Mouse (Mus musculus): ENCODE results near the gene 1700024B05Rik.
"Not testable (repeated sequence)": the region's sequence is repeated elsewhere in the genome, so short reads cannot be mapped to it uniquely, and the experiment has no call there.

1700024B05Rik gene

DNA sequence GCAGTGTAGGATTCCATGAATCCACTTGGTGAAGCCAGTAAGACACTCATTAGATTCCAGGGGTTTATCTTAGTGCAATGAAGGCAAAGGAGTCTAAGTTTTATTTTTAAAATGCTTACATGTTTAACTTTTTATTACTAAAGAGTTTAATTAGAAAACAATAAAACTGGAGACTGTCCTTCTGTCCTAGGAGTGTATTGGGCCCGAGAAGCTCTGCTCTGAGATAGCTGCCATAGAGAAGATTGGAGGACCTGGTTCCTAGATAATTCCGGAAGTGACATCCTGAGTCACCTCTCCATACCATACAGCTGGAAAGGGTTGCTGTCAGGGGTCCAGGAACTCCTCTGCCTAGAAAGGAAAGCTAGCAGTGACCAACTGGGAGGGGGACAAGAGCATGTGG lies at the start of gene 1700024B05Rik:
Gene 1700024B05Rik, plus strand, starts transcription at position 301 of the 400 bp plus-strand sequence.
- DNase-seq (ENCODE audit: low read depth, low spot score), result not testable (repeated sequence)

DNA sequence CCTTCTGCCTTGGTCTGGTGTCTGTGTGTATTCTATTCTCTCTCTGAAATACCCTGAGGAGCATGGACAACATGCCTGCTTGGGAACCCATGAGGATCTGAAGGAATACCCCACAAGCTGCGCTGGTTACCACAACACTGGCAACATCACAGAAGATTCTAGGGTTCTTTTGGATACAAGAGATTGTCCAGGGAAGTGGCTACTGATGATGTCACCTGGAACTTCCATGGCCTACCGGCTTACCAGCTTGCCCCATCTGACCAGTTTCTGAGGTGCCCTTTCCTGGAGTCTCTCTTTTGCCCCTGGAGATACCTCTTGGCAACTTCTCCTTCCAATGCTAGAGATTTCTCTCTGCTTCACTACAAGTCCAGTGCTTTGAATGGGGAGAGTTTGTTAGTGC lies 36.6 kb upstream of the 1700024B05Rik start, which contains the start of gene Gm7980:
Gene Gm7980, minus strand, starts transcription at position 101 of the 400 bp plus-strand sequence.
- DNase-seq (ENCODE audit: low read depth, low spot score), result not testable (repeated sequence)

DNA sequence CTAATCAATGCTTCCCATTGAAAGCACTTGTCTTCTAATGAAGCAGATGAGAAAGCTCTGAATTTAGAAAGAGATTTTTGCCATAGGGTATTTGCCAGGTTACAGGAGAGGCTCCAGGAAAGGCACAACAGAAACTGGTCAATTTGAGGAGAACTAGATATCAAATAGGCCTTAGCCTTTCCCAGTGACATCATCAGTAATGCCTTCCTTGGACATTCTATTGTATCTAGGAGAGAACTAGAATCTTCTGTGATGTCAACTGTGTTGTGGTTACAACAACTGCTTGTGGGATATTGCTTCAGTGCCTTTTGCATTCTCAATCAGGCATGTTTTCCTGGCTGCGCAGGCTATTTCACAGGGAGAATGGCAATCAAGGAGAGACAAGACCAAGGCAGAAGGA lies 19.1 kb upstream of the 1700024B05Rik start, which contains the start of gene 1700049E17Rik1:
Gene 1700049E17Rik1, plus strand, starts transcription at position 301 of the 400 bp plus-strand sequence.
- DNase-seq (ENCODE audit: low read depth, low spot score), result not testable (repeated sequence)

- not testable (repeated sequence) for DNase-seq (ENCODE audit: low read depth, low spot score)
Observed at GRCm38 (mm10) chr14:41964095-41964494, 20.3 kb downstream of the 1700024B05Rik start.

GRCm38 (mm10) chr14:41967827-41968226 lies 24.0 kb downstream of the 1700024B05Rik start, which contains the start of gene Gm6401:
Gene Gm6401, minus strand, starts transcription at chr14:41967927.
- not testable (repeated sequence) for DNase-seq (ENCODE audit: low read depth, low spot score)

DNA sequence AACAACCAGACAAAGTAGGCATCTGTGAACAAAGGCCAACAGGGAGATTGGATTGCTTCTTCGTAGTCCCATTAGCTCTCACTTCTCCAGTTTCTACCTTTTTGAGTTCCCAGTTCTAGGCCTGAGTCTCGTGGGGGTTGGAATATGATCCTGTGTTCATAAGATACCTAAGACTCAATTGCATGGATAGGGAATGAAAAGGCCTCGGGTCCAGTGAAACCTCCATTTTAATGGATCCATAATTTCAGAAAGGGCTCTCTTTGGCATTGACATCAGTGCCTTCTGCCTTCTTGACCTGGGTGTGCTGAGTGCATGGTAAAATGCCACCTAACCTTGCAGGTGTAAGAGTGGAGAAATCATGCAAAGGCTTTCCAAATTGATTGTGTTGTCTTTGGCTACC lies 24.8 kb downstream of the 1700024B05Rik start:
- not testable (repeated sequence) for DNase-seq (ENCODE audit: low read depth, low spot score)

GRCm38 (mm10) chr14:41983225-41983624 lies 39.4 kb downstream of the 1700024B05Rik start, which contains the start of gene Gm3543:
Gene Gm3543, minus strand, starts transcription at chr14:41983325.
- DNase-seq (ENCODE audit: low read depth, low spot score), result not testable (repeated sequence)
